Mouse (Mus musculus) MEL (cell line): ENCODE data around the gene Ggt5. TPM values are rescaled to one million over a fixed set of nuclear protein-coding genes. Genes with fewer than 3 reads are reported as not detected.

Source experiments
- DNase-seq: peaks from one replicate; pipeline ENCODE4 v3.0.0; 2011; ENCODE audit warnings: low read depth, low spot score
- H3K27ac ChIP-seq: 2 replicates; pipeline ENCODE4 v1.5.1; 2012; ENCODE audit warnings: low read depth, mild to moderate bottlenecking, control low read depth, low read length, moderate library complexity; ENCODE audit not compliant: control insufficient read depth
- H3K27me3 ChIP-seq, 2 experiments: fragments of 150-350 bp in 1 of 2; sonication (generic) in 1 of 2; 2 replicates each; pipeline ENCODE4 v1.6.1; 2012; ENCODE audit warnings: low read length in 2 of 2, mild to moderate bottlenecking in 2 of 2, improper control_type of control experiment in 1 of 2, moderate library complexity in 1 of 2; ENCODE audit not compliant: insufficient read depth in 2 of 2, control insufficient read depth in 1 of 2
- H3K36me3 ChIP-seq, 2 experiments: 2 replicates each; pipeline ENCODE4 v1.6.1; 2012 to 2014; ENCODE audit warnings: low read length in 2 of 2, improper control_type of control experiment in 1 of 2, inconsistent platforms in 1 of 2, mild to moderate bottlenecking in 1 of 2; ENCODE audit not compliant: insufficient read depth in 2 of 2, control insufficient read depth in 1 of 2
- H3K4me1 ChIP-seq, 2 experiments: fragments of 150-350 bp in 1 of 2; sonication (generic) in 1 of 2; 2 replicates each; pipeline ENCODE4 v1.6.1; 2012; ENCODE audit warnings: low read length in 2 of 2, improper control_type of control experiment in 1 of 2, mild to moderate bottlenecking in 1 of 2; ENCODE audit not compliant: insufficient read depth in 2 of 2, control insufficient read depth in 1 of 2
- H3K4me3 ChIP-seq, 2 experiments: fragments of 150-350 bp in 1 of 2; sonication (generic) in 1 of 2; 2 replicates each; pipeline ENCODE4 v1.5.1; 2012; ENCODE audit warnings: low read depth in 2 of 2, low read length in 2 of 2, mild to moderate bottlenecking in 2 of 2, moderate library complexity in 2 of 2, control low read depth in 1 of 2, improper control_type of control experiment in 1 of 2; ENCODE audit not compliant: control insufficient read depth in 1 of 2, insufficient read depth in 1 of 2
- H3K79me2 ChIP-seq: 2 replicates; pipeline ENCODE4 v1.6.1; 2012; ENCODE audit warnings: mild to moderate bottlenecking, low read length, moderate library complexity; ENCODE audit not compliant: control insufficient read depth, poor library complexity, insufficient read depth
- H3K9ac ChIP-seq: 2 replicates; pipeline ENCODE4 v1.6.1; 2012; ENCODE audit warnings: low read depth, mild to moderate bottlenecking, control low read depth, low read length, moderate library complexity; ENCODE audit not compliant: control insufficient read depth, poor library complexity, severe bottlenecking
- H3K9me3 ChIP-seq: fragments of 150-350 bp; sonication (generic); replicated peaks from 2 replicates; pipeline ENCODE4 v1.6.1; 2012; ENCODE audit warnings: mild to moderate bottlenecking, low read length, improper control_type of control experiment, moderate library complexity; ENCODE audit not compliant: insufficient read depth
- CHD1 ChIP-seq: IDR thresholded peaks from 2 replicates; pipeline ENCODE4 v1.6.1; 2012; ENCODE audit warnings: low read depth, mild to moderate bottlenecking, inconsistent platforms, low read length, improper control_type of control experiment
- ETS1 ChIP-seq: IDR thresholded peaks from 2 replicates; pipeline ENCODE4 v1.6.1; 2012; ENCODE audit warnings: low read depth, mild to moderate bottlenecking, inconsistent platforms, low read length, improper control_type of control experiment, moderate library complexity
- HCFC1 ChIP-seq: IDR thresholded peaks from 2 replicates; pipeline ENCODE4 v1.6.1; 2012; ENCODE audit warnings: low read depth, mild to moderate bottlenecking, inconsistent platforms, low read length, improper control_type of control experiment, moderate library complexity
- MAX ChIP-seq: IDR thresholded peaks from 2 replicates; pipeline ENCODE4 v1.6.1; 2011; ENCODE audit warnings: low read length, improper control_type of control experiment
- MEF2A ChIP-seq: IDR thresholded peaks from 2 replicates; pipeline ENCODE4 v1.6.1; 2014; ENCODE audit warnings: low read depth, mild to moderate bottlenecking, inconsistent platforms, low read length, improper control_type of control experiment; ENCODE audit not compliant: poor library complexity, insufficient replicate concordance, severe bottlenecking; ENCODE audit errors: extremely low read depth
- NELFE ChIP-seq: IDR thresholded peaks from 2 replicates; pipeline ENCODE4 v1.6.1; 2011; ENCODE audit warnings: low read depth, low read length, improper control_type of control experiment
- POLR2A ChIP-seq, 2 experiments: IDR thresholded peaks; 2 replicates each; pipeline ENCODE4 v1.6.1; 2011 to 2012; ENCODE audit warnings: low read length in 2 of 2, mild to moderate bottlenecking in 2 of 2, control low read depth in 1 of 2, improper control_type of control experiment in 1 of 2, low read depth in 1 of 2, moderate library complexity in 1 of 2; ENCODE audit not compliant: control insufficient read depth in 1 of 2, insufficient read depth in 1 of 2, poor library complexity in 1 of 2
- TCF12 ChIP-seq: IDR thresholded peaks from 2 replicates; pipeline ENCODE4 v1.6.1; 2014; ENCODE audit warnings: low read depth, mild to moderate bottlenecking, inconsistent platforms, low read length, improper control_type of control experiment, moderate library complexity
- USF2 ChIP-seq, 2 experiments: IDR thresholded peaks; 2 replicates each; pipeline ENCODE4 v1.6.1; 2011 to 2012; ENCODE audit warnings: improper control_type of control experiment in 2 of 2, low read length in 2 of 2, borderline replicate concordance in 1 of 2, inconsistent platforms in 1 of 2, low read depth in 1 of 2, mild to moderate bottlenecking in 1 of 2; ENCODE audit not compliant: insufficient read depth in 1 of 2
- ZMIZ1 ChIP-seq: IDR thresholded peaks from 2 replicates; pipeline ENCODE4 v1.6.1; 2012; ENCODE audit warnings: low read depth, mild to moderate bottlenecking, inconsistent platforms, low read length, improper control_type of control experiment, moderate library complexity
- polyA plus RNA-seq, 2 experiments: library from polyadenylated mRNA; stranded (reverse) in 1 of 2; unstranded in 1 of 2; fragments of >175 nt in 1 of 2; fragments of >200 nt in 1 of 2; gene quantifications; 2 replicates each; pipeline versions ENCODE4 v1.2.1 to v1.2.4; 2012; ENCODE audit warnings: low replicate concordance in 2 of 2, low read depth in 1 of 2; ENCODE audit not compliant: insufficient read length in 2 of 2, insufficient read depth in 1 of 2, missing spikeins in 1 of 2
- total RNA-seq: library from RNA; depleted of rRNA; stranded (reverse); fragments of 300-350 nt; gene quantifications from 2 replicates; pipeline ENCODE4 v1.2.3, GENCODE M21; 2012

Ggt5 gene
- total and polyA plus RNA-seq, 3 experiments: 0.11 TPM; not detected in 2

DNA sequence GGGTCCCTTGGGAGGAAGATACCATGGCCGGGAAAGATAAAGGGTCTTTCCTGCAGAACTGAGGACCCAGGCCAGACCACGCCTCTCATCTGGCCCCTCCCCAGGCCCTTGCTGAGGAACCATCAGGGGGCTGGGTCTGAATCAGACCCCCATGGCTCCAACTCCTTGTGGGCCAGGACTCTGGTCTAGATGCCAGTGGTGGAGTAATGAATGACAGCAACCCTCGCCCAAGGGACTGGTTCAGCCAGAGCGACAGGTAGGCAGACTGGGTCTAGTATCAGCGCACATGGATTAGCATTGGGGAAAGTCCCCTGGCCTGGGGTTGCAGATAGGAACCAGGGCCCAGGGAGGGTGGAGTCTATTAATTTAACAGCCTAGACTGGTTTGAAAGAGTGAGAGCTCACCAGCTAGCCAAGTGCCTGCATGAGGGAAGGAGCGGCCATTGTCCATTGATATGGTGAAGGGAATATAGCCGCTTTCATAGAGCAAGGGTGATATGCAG is 52.6 kb downstream of the Ggt5 start:
- Histone ChIP-seq H3K4me1 (peaks cover 0 to 3% of the 10 kb centered on the region in 2 experiments; a peak in 2 of 4 replicates), H3K36me3 (no peaks in the 10 kb centered on the region; a peak in 1 of 4 replicates), H3K27me3 (no peaks in the 10 kb centered on the region), H3K9me3 (no peaks in the 10 kb centered on the region), H3K79me2 (no peaks in the 10 kb centered on the region), H3K4me3 (no peak overlapping the region), H3K27ac (no peak overlapping the region), H3K9ac (no peak overlapping the region)
- DNase-seq: no peak
- TF ChIP-seq TCF12: no peak
- TF ChIP-seq USF2 (IDR thresholded peaks at IDR 0.05; ENCODE audit: borderline replicate concordance in 1 of 2, insufficient read depth in 1 of 2, low read depth in 1 of 2, low read length in 2 of 2): no peak
- TF ChIP-seq MEF2A: no peak

DNA sequence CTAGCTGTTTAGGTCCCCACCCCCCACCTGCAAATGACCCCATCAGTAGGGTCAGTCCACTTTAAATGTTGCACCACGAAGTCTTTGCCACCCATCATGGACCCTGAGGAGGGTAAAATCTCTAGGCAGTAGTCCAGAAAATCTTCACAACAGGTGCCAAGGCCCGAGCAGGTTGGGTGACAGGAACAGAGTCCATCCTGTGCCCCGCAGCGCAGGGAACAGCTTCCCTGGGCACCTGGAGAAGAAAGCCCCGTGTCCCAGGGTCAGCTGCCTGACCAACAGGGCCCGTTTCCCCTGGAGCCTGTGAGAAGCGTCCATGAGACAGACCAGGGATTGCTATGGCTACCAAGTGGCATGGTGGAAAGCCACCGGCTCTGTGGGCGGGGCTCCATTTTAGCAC is 53.3 kb downstream of the Ggt5 start:
- no peaks in the 10 kb centered on the region for H3K27me3 ChIP-seq
- TF ChIP-seq ZMIZ1: no peak
- no peak for TF ChIP-seq POLR2A (IDR thresholded peaks at IDR 0.05; ENCODE audit: control insufficient read depth in 1 of 2, insufficient read depth in 1 of 2, low read depth in 1 of 2, low read length in 2 of 2, poor library complexity in 1 of 2)
- TF ChIP-seq, all 39 proteins: peak for 0
- Histone ChIP-seq H3K79me2 (no peaks in the 10 kb centered on the region), H3K4me3 (no peak overlapping the region), H3K9me3 (no peaks in the 10 kb centered on the region), H3K27ac (no peak overlapping the region), H3K36me3 (no peaks in the 10 kb centered on the region; a peak in 1 of 4 replicates), H3K9ac (no peak overlapping the region), H3K4me1 (peaks cover 0 to 3% of the 10 kb centered on the region in 2 experiments; a peak in 2 of 4 replicates)
- DNase-seq: no peak

DNA sequence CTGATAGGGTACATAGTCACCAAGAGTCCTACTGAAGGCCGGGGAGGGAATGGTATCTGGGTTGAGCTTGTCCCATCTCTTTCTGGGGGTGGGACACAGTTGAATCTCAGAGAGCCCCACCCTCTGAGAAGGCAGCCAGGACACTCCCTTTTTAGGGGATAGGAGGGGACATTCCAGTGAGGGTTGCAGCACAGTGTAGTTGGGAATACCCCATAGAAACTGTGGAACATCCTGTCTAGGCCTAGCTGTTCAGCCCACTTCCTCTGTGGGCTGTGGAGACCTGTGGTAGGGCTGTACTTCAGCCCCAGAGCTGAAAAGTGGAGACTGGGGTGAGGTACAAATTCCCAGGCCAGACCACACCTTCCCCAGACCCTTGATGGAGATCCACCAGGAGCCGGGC is 53.8 kb downstream of the Ggt5 start:
- DNase-seq: no peak
- Histone ChIP-seq H3K4me1 (peaks cover 0 to 3% of the 10 kb centered on the region in 2 experiments; a peak in 2 of 4 replicates), H3K9me3 (no peaks in the 10 kb centered on the region), H3K79me2 (no peaks in the 10 kb centered on the region), H3K4me3 (no peak overlapping the region), H3K27me3 (no peaks in the 10 kb centered on the region), H3K36me3 (no peaks in the 10 kb centered on the region; a peak in 1 of 4 replicates), H3K9ac (no peak overlapping the region), H3K27ac (no peak overlapping the region)
- no peak for TF ChIP-seq ETS1
- TF ChIP-seq CHD1: no peak
- TF ChIP-seq HCFC1: no peak
- TF ChIP-seq ZMIZ1: no peak
- no peak for TF ChIP-seq MAX
- TF ChIP-seq NELFE: no peak
